8 mouse cellular contexts compared by ENCODE assay signal in genomic region chr8:84725246-84725940, GRCm38 (mm10). TPM values are rescaled to one million over a fixed set of nuclear protein-coding genes. Genes with fewer than 3 reads are reported as not detected.
DNase-seq lines count a peak whose midpoint lies in the region; ATAC-seq and TF ChIP-seq lines count a peak whose summit lies in the region.

No protein-coding gene starts in this region.

- H3K9ac ChIP-seq in heart, embryonic 13.5 days: peak overlapping the region; percentile 74
- no peak overlapping the region for H3K9ac ChIP-seq in hindbrain, embryonic 12.5 days
- peak overlapping the region; percentile 3; the same call in 1 of the 2 replicates for H3K9ac ChIP-seq in midbrain, embryonic 11.5 days (ENCODE audit: low read length)

- H3K27me3 ChIP-seq in heart, embryonic 13.5 days (replicated peaks): peaks cover 3% of the 10 kb centered on the region; the same call in 1 of the 2 replicates
- peaks cover 43% of the 10 kb centered on the region for H3K27me3 ChIP-seq in hindbrain, embryonic 12.5 days
- peaks cover 31% of the 10 kb centered on the region for H3K27me3 ChIP-seq in midbrain, embryonic 11.5 days (ENCODE audit: control insufficient read depth, insufficient read depth, low read length)

- WGBS in heart, embryonic 13.5 days: 51% methylated on average over 10 of the region's 10 CpGs
- WGBS in hindbrain, embryonic 12.5 days: 61% methylated on average over 10 of the region's 10 CpGs
- 61% methylated on average over 10 of the region's 10 CpGs for WGBS in midbrain, embryonic 11.5 days

- peaks cover 97% of the 10 kb centered on the region for H3K4me1 ChIP-seq in heart, embryonic 13.5 days
- peaks cover 14% of the 10 kb centered on the region for H3K4me1 ChIP-seq in cortical plate, adult 2 months (ENCODE audit: control insufficient read depth, insufficient read depth, low read length)
- peaks cover 64% of the 10 kb centered on the region for H3K4me1 ChIP-seq in hindbrain, embryonic 12.5 days
- H3K4me1 ChIP-seq in midbrain, embryonic 11.5 days (ENCODE audit: control insufficient read depth, insufficient read depth, low read length): peaks cover 23% of the 10 kb centered on the region

- no peak for TF ChIP-seq CTCF in cortical plate, adult 2 months (IDR thresholded peaks at IDR 0.05; ENCODE audit: extremely low read depth, insufficient read depth, low read length)

- TF ChIP-seq POLR2A in cortical plate, adult 2 months (IDR thresholded peaks at IDR 0.05; ENCODE audit: extremely low read depth, insufficient read depth, low read length): no peak

- no peak for DNase-seq in heart, postnatal 10 days
- DNase-seq in midbrain, embryonic 11.5 days (ENCODE audit: low spot score, missing footprints): no peak
- no peak for DNase-seq in left cerebral cortex, postnatal 4 days
- DNase-seq in thymus, postnatal 4 days: no peak
- DNase-seq in adrenal gland, adult 18-20 months (ENCODE audit: low spot score in 2 of 2): no peak

- H3K9me3 ChIP-seq in heart, embryonic 13.5 days: no peaks in the 10 kb centered on the region
- no peaks in the 10 kb centered on the region for H3K9me3 ChIP-seq in hindbrain, embryonic 12.5 days (replicated peaks)
- no peaks in the 10 kb centered on the region for H3K9me3 ChIP-seq in midbrain, embryonic 11.5 days (ENCODE audit: control insufficient read depth, low read length)

- peak overlapping the region; percentile 94 for H3K27ac ChIP-seq in heart, embryonic 13.5 days (replicated peaks)
- H3K27ac ChIP-seq in cortical plate, adult 2 months (ENCODE audit: insufficient read depth, low read length): peak overlapping the region; percentile 62
- H3K27ac ChIP-seq in hindbrain, embryonic 12.5 days: peak overlapping the region; percentile 49
- H3K27ac ChIP-seq in midbrain, embryonic 11.5 days (ENCODE audit: low read depth, low read length): no peak overlapping the region

- no peak for ATAC-seq in heart, embryonic 13.5 days (ENCODE audit: extremely low read depth, insufficient number of reproducible peaks, low FRiP score, low TSS enrichment)
- no peak for ATAC-seq in hindbrain, embryonic 12.5 days (ENCODE audit: low FRiP score)
- ATAC-seq in midbrain, embryonic 11.5 days (ENCODE audit: low FRiP score): no peak

- H3K4me2 ChIP-seq in heart, embryonic 13.5 days: peak overlapping the region; percentile 62
- no peak overlapping the region for H3K4me2 ChIP-seq in hindbrain, embryonic 12.5 days (replicated peaks)
- H3K4me2 ChIP-seq in midbrain, embryonic 11.5 days: no peak overlapping the region

- intact Hi-C loops in heart, postnatal 10 days (cut with DNase I): no loop called here
- intact Hi-C loops in left cerebral cortex, postnatal 4 days (cut with DNase I): no loop called here

- H3K36me3 ChIP-seq in heart, embryonic 13.5 days: peaks cover 50% of the 10 kb centered on the region
- H3K36me3 ChIP-seq in hindbrain, embryonic 12.5 days: peaks cover under 1% of the 10 kb centered on the region; the same call in 1 of the 2 replicates
- no peaks in the 10 kb centered on the region for H3K36me3 ChIP-seq in midbrain, embryonic 11.5 days (ENCODE audit: control insufficient read depth, insufficient read depth, low read length)

- peak overlapping the region; percentile 10 for H3K4me3 ChIP-seq in heart, embryonic 13.5 days
- no peak overlapping the region for H3K4me3 ChIP-seq in cortical plate, adult 2 months (ENCODE audit: insufficient read depth, low read length)
- no peak overlapping the region for H3K4me3 ChIP-seq in hindbrain, embryonic 12.5 days
- no peak overlapping the region for H3K4me3 ChIP-seq in midbrain, embryonic 11.5 days (ENCODE audit: low read depth, low read length)

RNA-seq across cellular contexts. Expression of gene G430095P16Rik, which starts 2.6 kb away (rescaled TPM):
- 7.8 and 8.9 TPM in 2 replicates for polyA plus RNA-seq in heart, embryonic 13.5 days (2015; fragmentation: Nextera tagmentation; extraction: Ambion mirVana)
- total RNA-seq in heart, postnatal 10 days (2021): under 1 TPM; 0.50 to 0.89 TPM
- polyA plus RNA-seq in cortical plate, adult 2 months (2012; rRNA removed): 0.30 and 0.42 TPM in 2 replicates
- 3.0 and 3.6 TPM in 2 replicates for polyA plus RNA-seq in hindbrain, embryonic 12.5 days (2016; fragmentation: Nextera tagmentation; extraction: Ambion mirVana)
- 1.6 and 1.9 TPM in 2 replicates for polyA plus RNA-seq in midbrain, embryonic 11.5 days (2014; fragmentation: Nextera tagmentation; extraction: Ambion mirVana)
- not detected for total RNA-seq in left cerebral cortex, postnatal 4 days (2021)
- total RNA-seq in adrenal gland, adult 18-20 months (2021): under 1 TPM; 0.45 to 0.76 TPM

RNA-seq across cellular contexts. Expression of gene Lyl1, which starts 24.1 kb away (rescaled TPM):
- 15.4 and 17.1 TPM in 2 replicates for polyA plus RNA-seq in heart, embryonic 13.5 days (2015; fragmentation: Nextera tagmentation; extraction: Ambion mirVana)
- 1 to 10 TPM; 8.4 to 9.1 TPM for total RNA-seq in heart, postnatal 10 days (2021)
- polyA plus RNA-seq in cortical plate, adult 2 months (2012; rRNA removed): 3.3 and 3.4 TPM in 2 replicates
- 4.6 and 4.9 TPM in 2 replicates for polyA plus RNA-seq in hindbrain, embryonic 12.5 days (2016; fragmentation: Nextera tagmentation; extraction: Ambion mirVana)
- 5.1 and 6.5 TPM in 2 replicates for polyA plus RNA-seq in midbrain, embryonic 11.5 days (2014; fragmentation: Nextera tagmentation; extraction: Ambion mirVana)
- total RNA-seq in left cerebral cortex, postnatal 4 days (2021): 1 to 10 TPM; 3.0 to 3.3 TPM
- 1 to 10 TPM; 2.7 to 2.8 TPM for total RNA-seq in adrenal gland, adult 18-20 months (2021)

RNA-seq across cellular contexts. Expression of gene Nacc1, which starts 37.7 kb away (rescaled TPM):
- 15.1 and 15.7 TPM in 2 replicates for polyA plus RNA-seq in heart, embryonic 13.5 days (2015; fragmentation: Nextera tagmentation; extraction: Ambion mirVana)
- 10 to 100 TPM; 50.2 TPM for total RNA-seq in heart, postnatal 10 days (2021)
- 86.5 and 86.7 TPM in 2 replicates for polyA plus RNA-seq in cortical plate, adult 2 months (2012; rRNA removed)
- polyA plus RNA-seq in hindbrain, embryonic 12.5 days (2016; fragmentation: Nextera tagmentation; extraction: Ambion mirVana): 20.9 and 21.3 TPM in 2 replicates
- 18.6 and 21.4 TPM in 2 replicates for polyA plus RNA-seq in midbrain, embryonic 11.5 days (2014; fragmentation: Nextera tagmentation; extraction: Ambion mirVana)
- 10 to 100 TPM; 68.4 to 72.1 TPM for total RNA-seq in left cerebral cortex, postnatal 4 days (2021)
- total RNA-seq in adrenal gland, adult 18-20 months (2021): 10 to 100 TPM; 71.3 to 77.8 TPM

RNA-seq across cellular contexts. Expression of gene Trmt1, which starts 39.3 kb away (rescaled TPM):
- polyA plus RNA-seq in heart, embryonic 13.5 days (2015; fragmentation: Nextera tagmentation; extraction: Ambion mirVana): 47.6 and 51.6 TPM in 2 replicates
- total RNA-seq in heart, postnatal 10 days (2021): 10 to 100 TPM; 40.3 to 40.6 TPM
- 145 and 185 TPM in 2 replicates for polyA plus RNA-seq in cortical plate, adult 2 months (2012; rRNA removed)
- 51.2 and 55.9 TPM in 2 replicates for polyA plus RNA-seq in hindbrain, embryonic 12.5 days (2016; fragmentation: Nextera tagmentation; extraction: Ambion mirVana)
- 39.9 and 45.6 TPM in 2 replicates for polyA plus RNA-seq in midbrain, embryonic 11.5 days (2014; fragmentation: Nextera tagmentation; extraction: Ambion mirVana)
- total RNA-seq in left cerebral cortex, postnatal 4 days (2021): 100 to 1,000 TPM; 110 to 112 TPM
- 10 to 100 TPM; 66.3 to 79.0 TPM for total RNA-seq in adrenal gland, adult 18-20 months (2021)
